Mouse (Mus musculus) ES-E14 (cell line): ENCODE data around the gene Cemip2.

Experiments used
- CHD2 ChIP-seq: IDR thresholded peaks from 2 replicates; pipeline ENCODE4 v1.6.1; 2014; ENCODE audit warnings: mild to moderate bottlenecking, low read depth, low read length, inconsistent platforms
- HCFC1 ChIP-seq: IDR thresholded peaks from 2 replicates; pipeline ENCODE4 v1.6.1; 2012; ENCODE audit warnings: low read length, inconsistent platforms, borderline replicate concordance; ENCODE audit not compliant: insufficient read depth
- MAFK ChIP-seq: IDR thresholded peaks from 2 replicates; pipeline ENCODE4 v1.6.1; 2014; ENCODE audit warnings: mild to moderate bottlenecking, low read depth, low read length, inconsistent platforms; ENCODE audit not compliant: insufficient read depth
- ZC3H11A ChIP-seq: IDR thresholded peaks from 2 replicates; pipeline ENCODE4 v1.6.1; 2012; ENCODE audit warnings: low read depth, mild to moderate bottlenecking, inconsistent platforms, low read length, borderline replicate concordance
- ZNF384 ChIP-seq: IDR thresholded peaks from 2 replicates; pipeline ENCODE4 v1.6.1; 2012; ENCODE audit warnings: low read depth, low read length, inconsistent platforms

DNA sequence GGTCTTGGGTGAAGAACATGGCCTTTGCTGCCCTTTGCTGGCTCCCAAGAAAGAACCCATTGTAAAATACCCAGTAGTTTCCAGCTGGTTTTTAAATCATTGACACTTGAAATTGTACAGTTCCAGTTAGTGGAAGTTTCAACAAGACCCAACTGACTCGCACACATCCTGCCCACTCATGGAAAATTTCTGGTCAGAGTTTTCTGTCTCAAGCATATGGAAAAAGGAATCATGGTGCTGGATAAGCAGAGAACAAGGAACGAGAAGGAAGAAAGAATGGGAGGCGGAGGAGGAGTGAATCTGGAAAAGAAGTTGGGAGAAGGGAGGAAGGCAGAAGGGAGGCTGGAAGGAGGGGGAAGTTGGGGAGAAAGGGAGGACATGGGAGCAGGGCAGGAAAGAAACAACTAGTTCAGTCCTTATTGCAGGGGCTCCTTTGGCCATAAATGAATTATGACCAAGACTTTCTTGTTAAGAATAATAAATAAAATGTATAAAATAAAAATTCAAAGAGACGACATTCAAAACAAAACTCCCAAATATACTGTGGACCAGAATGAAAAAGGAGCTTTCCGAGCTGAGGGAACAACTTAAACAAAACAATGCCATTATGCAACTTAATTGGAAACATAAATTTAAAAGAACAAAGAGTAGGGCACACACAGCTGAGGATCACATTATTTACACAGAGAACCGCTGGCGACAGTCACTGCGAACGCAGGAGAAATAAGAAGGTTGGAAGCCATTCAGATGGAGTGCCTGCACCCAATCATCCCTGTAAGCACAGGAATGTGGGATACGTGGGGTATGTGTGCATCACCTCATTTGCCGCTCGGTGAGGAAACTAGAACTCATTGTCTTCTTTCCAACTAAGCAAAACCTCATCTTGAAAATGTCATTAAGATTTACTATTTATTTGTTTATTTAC lies 120.1 kb downstream of the Cemip2 start:
- TF ChIP-seq MAFK (no peak), CHD2 (no peak), HCFC1 (no peak), ZNF384 (no peak), ZC3H11A (no peak)
